Mouse (Mus musculus): ENCODE results near the gene Nxnl1.
"Not testable (repeated sequence)": the region's sequence is repeated elsewhere in the genome, so short reads cannot be mapped to it uniquely, and the experiment has no call there.

The Nxnl1 gene

GRCm38 (mm10) chr8:71552770-71553169, 13.6 kb downstream of the Nxnl1 start:
- no peak for DNase-seq

- DNase-seq: no peak
Observed at GRCm38 (mm10) chr8:71550754-71551153, 15.6 kb downstream of the Nxnl1 start.

GRCm38 (mm10) chr8:71547590-71547989, 18.8 kb downstream of the Nxnl1 start:
- DNase-seq: no peak

GRCm38 (mm10) chr8:71545053-71545452, 21.3 kb downstream of the Nxnl1 start:
- no peak for DNase-seq

GRCm38 (mm10) chr8:71543755-71544154, 22.6 kb downstream of the Nxnl1 start:
- peak; percentile 51 for DNase-seq

GRCm38 (mm10) chr8:71542632-71543343, 23.6 kb downstream of the Nxnl1 start, which contains the start of gene Mvb12a:
TSS of gene Mvb12a (plus strand) at chr8:71542922.
- DNase-seq: peak; percentile 99

GRCm38 (mm10) chr8:71537028-71537867, 29.2 kb downstream of the Nxnl1 start, which contains the start of gene Bst2:
TSS of gene Bst2 (minus strand) at chr8:71537456.
- no peak for DNase-seq

- DNase-seq: no peak
Observed at GRCm38 (mm10) chr8:71535663-71536062, 30.7 kb downstream of the Nxnl1 start.

- DNase-seq: no peak
Observed at GRCm38 (mm10) chr8:71534263-71534810, 32.1 kb downstream of the Nxnl1 start.

GRCm38 (mm10) chr8:71530735-71531467, 35.5 kb downstream of the Nxnl1 start:
- peak; percentile 77 for DNase-seq

GRCm38 (mm10) chr8:71528362-71529073, 37.9 kb downstream of the Nxnl1 start:
- no peak for DNase-seq

GRCm38 (mm10) chr8:71527162-71527870, 39.1 kb downstream of the Nxnl1 start:
- DNase-seq: no peak

GRCm38 (mm10) chr8:71526272-71526671, 40.1 kb downstream of the Nxnl1 start:
- no peak for DNase-seq

- no peak for DNase-seq
Observed at GRCm38 (mm10) chr8:71525226-71526050, 41.0 kb downstream of the Nxnl1 start, which contains the start of gene Ccdc194. TSS of gene Ccdc194 (minus strand) at chr8:71525711.

- DNase-seq: peak; percentile 91
Observed at GRCm38 (mm10) chr8:71521634-71522033, 44.8 kb downstream of the Nxnl1 start.

GRCm38 (mm10) chr8:71519037-71519825, 47.2 kb downstream of the Nxnl1 start:
- not testable (repeated sequence) for DNase-seq

GRCm38 (mm10) chr8:71516786-71517185, 49.6 kb downstream of the Nxnl1 start:
- no peak for DNase-seq

GRCm38 (mm10) chr8:71515043-71515442, 51.4 kb downstream of the Nxnl1 start:
- no peak for DNase-seq

GRCm38 (mm10) chr8:71513018-71513754, 53.2 kb downstream of the Nxnl1 start:
- no peak for DNase-seq

All from cerebellum, adult 9-10 months (tissue).